Mouse (Mus musculus) adrenal gland, postnatal 25 days (tissue): ENCODE measurements around the gene Dnah1. TPM values are rescaled to one million over a fixed set of nuclear protein-coding genes. Genes with fewer than 3 reads are reported as not detected.

Source experiments
- DNase-seq: peaks from one replicate; pipeline ENCODE4 v3.0.0; 2021; ENCODE audit warnings: mixed read lengths
- long read RNA-seq: library from polyadenylated mRNA; stranded (forward); transcript quantifications from one replicate; pipeline ENCODE4 v2.0.0, GENCODE M21; 2021
- total RNA-seq: library from RNA; stranded (reverse); gene quantifications from 2 replicates; pipeline ENCODE4 v1.2.3, GENCODE M21; 2021

The Dnah1 gene
- 1.0 and 1.6 TPM in 2 replicates for total RNA-seq
- long read RNA-seq, partial matches to known transcripts = 2 of 3 reads
- long read RNA-seq, other reads (novel, unspliced or antisense) = 1 of 3 reads

GRCm38 (mm10) chr14:31323849-31324792 is at the start of gene Dnah1:
Gene Dnah1 (minus strand): TSS chr14:31323896.
- DNase-seq = peak; percentile 52

- no peak for DNase-seq
These were observed 45.7 kb upstream of the Dnah1 start for GRCm38 (mm10) chr14:31369377-31369776.

GRCm38 (mm10) chr14:31367951-31368350 is 44.3 kb upstream of the Dnah1 start:
- no peak for DNase-seq

GRCm38 (mm10) chr14:31365350-31365749 is 41.7 kb upstream of the Dnah1 start:
- peak; percentile 80 for DNase-seq

- DNase-seq = no peak
These were observed 40.9 kb upstream of the Dnah1 start for GRCm38 (mm10) chr14:31364589-31364988.

- no peak for DNase-seq
These were observed 38.5 kb upstream of the Dnah1 start for GRCm38 (mm10) chr14:31362236-31362635.

GRCm38 (mm10) chr14:31345367-31345766 is 21.7 kb upstream of the Dnah1 start:
- DNase-seq = no peak

GRCm38 (mm10) chr14:31343241-31343640 is 19.5 kb upstream of the Dnah1 start:
- DNase-seq = no peak

- DNase-seq = no peak
These were observed 14.3 kb upstream of the Dnah1 start for GRCm38 (mm10) chr14:31337947-31338346.

GRCm38 (mm10) chr14:31337406-31337805 is 13.7 kb upstream of the Dnah1 start:
- no peak for DNase-seq

- peak; percentile 100 for DNase-seq
These were observed 12.9 kb upstream of the Dnah1 start, which contains the start of gene Capn7 for GRCm38 (mm10) chr14:31336369-31337155. Gene Capn7 (plus strand): TSS chr14:31336638.

- DNase-seq = no peak
These were observed 12.1 kb upstream of the Dnah1 start for GRCm38 (mm10) chr14:31335765-31336164.

- DNase-seq = no peak
These were observed 7.3 kb upstream of the Dnah1 start for GRCm38 (mm10) chr14:31330957-31331356.

GRCm38 (mm10) chr14:31329741-31330140 is 6.0 kb upstream of the Dnah1 start:
- DNase-seq = no peak

GRCm38 (mm10) chr14:31327681-31328080 is 4.0 kb upstream of the Dnah1 start:
- DNase-seq = no peak

GRCm38 (mm10) chr14:31327196-31327595 is 3.5 kb upstream of the Dnah1 start:
- no peak for DNase-seq

GRCm38 (mm10) chr14:31326770-31327169 is 3.1 kb upstream of the Dnah1 start:
- DNase-seq = no peak

- DNase-seq = no peak
These were observed 1.9 kb upstream of the Dnah1 start for GRCm38 (mm10) chr14:31325551-31325950.

- peak; percentile 23 for DNase-seq
These were observed 1.2 kb upstream of the Dnah1 start for GRCm38 (mm10) chr14:31324851-31325250.

GRCm38 (mm10) chr14:31323189-31323588 is 507 bp downstream of the Dnah1 start:
- no peak for DNase-seq

- no peak for DNase-seq
These were observed 1.5 kb downstream of the Dnah1 start for GRCm38 (mm10) chr14:31322191-31322590.

GRCm38 (mm10) chr14:31321181-31321580 is 2.5 kb downstream of the Dnah1 start:
- no peak for DNase-seq

GRCm38 (mm10) chr14:31319546-31319945 is 4.2 kb downstream of the Dnah1 start:
- no peak for DNase-seq
